Mouse (Mus musculus) adrenal gland, postnatal 4 days (tissue): ENCODE results near the gene Evi2. TPM values are rescaled to one million over a fixed set of nuclear protein-coding genes. Genes with fewer than 3 reads are reported as not detected.

Source experiments
- total RNA-seq, 2 experiments: library from RNA; stranded (reverse); gene quantifications; 2 replicates each; pipeline ENCODE4 v1.2.3; 2021

Gene Evi2
- total RNA-seq, 2 experiments from 2014 or later = 0.17 TPM

Other genes starting within 250 kb of the Evi2 start
- gene Gm9964, start 233.7 kb downstream of the Evi2 start, total RNA-seq = under 1 TPM in 1 of 2 experiments, not detected in 1; 0.76 TPM
- 10 to 100 TPM; 74.9 to 76.1 TPM for gene Nf1, start 190.9 kb downstream of the Evi2 start, total RNA-seq
- 1 to 10 TPM; 8.1 to 9.7 TPM for gene Omg, start 26.5 kb downstream of the Evi2 start, total RNA-seq
- 1 to 10 TPM; 1.6 to 2.5 TPM for gene Evi2b, start 6.8 kb downstream of the Evi2 start, total RNA-seq
- gene Evi2a, start within 50 bp of the Evi2 start, total RNA-seq = 1 to 10 TPM; 2.2 to 2.8 TPM
- gene Rab11fip4, start 60.6 kb upstream of the Evi2 start, total RNA-seq = 10 to 100 TPM in 1 of 2 experiments, 1 to 10 TPM in 1; 6.8 to 12.4 TPM